Mouse (Mus musculus): ENCODE measurements at regions not wholly inside any gene's neighbourhood (a gene's known extent, or its start where the extent isn't known, plus 50 kb on each side); places are given as distances from the start of the nearest gene placed in this dataset.

DNA sequence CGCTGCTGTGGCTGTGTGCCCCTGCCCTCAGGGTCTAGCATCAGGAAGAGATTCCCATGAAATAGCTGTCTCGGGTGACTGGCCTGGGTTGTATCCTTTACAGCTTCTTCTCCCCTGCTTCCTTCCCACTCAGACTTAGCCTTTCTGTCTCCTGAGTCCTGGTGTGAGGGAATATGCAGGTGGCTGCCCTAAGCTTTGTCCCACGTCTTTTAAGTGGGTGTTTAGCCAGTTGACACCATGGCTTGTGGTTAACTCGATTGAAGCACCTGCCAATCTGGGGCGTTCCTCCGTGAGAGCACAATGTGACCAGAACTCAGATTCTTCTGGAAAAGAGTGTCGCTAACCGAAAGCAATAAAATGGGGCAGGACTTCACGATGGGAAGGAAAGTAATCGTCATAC is 369.4 kb upstream of the 3110018I06Rik start:
- TF ChIP-seq CTCF (IDR thresholded peaks at IDR 0.05; ENCODE audit: low read depth) (no peak), EP300 (IDR thresholded peaks at IDR 0.05; ENCODE audit: low read depth) (no peak)

All from liver, postnatal 0 days (tissue).